Mouse (Mus musculus) bone marrow macrophage, adult 2 months (primary cell): ENCODE measurements around the gene Olfr965.

Experiments
- CTCF ChIP-seq: IDR thresholded peaks from 2 replicates; pipeline ENCODE4 v1.5.1; 2012; ENCODE audit warnings: low read depth, mild to moderate bottlenecking, low read length, moderate library complexity
- POLR2A ChIP-seq: IDR thresholded peaks from 2 replicates; pipeline ENCODE4 v1.6.1; 2012; ENCODE audit warnings: mild to moderate bottlenecking, low read depth, low read length, borderline replicate concordance

- TF ChIP-seq CTCF: no peak
- TF ChIP-seq POLR2A: no peak
These were observed 4.1 kb upstream of the Olfr965 start, which contains the start of gene Olfr149 for GRCm38 (mm10) chr9:39707017-39707416.
